Mouse (Mus musculus): ENCODE measurements around the gene Prdm12. TPM values are rescaled to one million over a fixed set of nuclear protein-coding genes. Genes with fewer than 3 reads are reported as not detected.

The Prdm12 gene
- polyA plus RNA-seq, 1 experiment from 2014 or later: not detected

DNA sequence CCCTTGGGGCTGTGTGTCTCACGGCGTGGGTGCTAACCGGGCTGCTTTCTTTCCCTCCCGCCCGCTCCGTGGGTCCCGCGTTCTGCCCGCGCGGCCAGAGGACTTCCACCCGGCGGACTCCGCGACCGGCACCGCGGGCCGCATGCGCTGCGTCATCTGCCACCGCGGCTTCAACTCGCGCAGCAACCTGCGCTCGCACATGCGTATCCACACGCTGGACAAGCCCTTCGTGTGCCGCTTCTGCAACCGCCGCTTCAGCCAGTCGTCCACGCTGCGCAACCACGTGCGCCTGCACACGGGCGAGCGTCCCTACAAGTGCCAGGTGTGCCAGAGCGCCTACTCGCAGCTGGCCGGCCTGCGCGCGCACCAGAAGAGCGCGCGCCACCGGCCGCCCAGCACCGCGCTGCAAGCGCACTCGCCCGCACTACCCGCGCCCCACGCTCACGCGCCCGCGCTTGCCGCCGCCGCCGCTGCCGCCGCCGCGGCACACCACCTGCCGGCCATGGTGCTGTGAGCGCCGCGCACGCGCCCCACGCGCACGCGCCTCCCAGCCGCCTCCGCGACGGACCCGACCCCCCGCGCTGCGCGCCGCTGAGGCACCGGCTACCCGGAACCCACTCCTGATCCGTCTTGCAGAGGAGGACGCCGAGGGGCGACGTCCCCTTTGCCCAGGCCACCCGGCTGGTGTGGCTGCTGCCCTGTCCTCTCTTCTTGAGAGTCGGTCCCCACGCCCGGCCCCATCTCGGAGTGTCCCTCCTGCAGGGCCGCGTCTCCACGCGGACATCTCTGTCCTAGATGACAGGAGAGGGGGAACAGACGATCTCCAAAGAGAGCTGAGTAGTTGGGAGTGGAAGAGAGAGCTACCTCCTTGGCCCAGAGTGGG lies 14.4 kb downstream of the Prdm12 start:
- Histone ChIP-seq H3K36me3 (ENCODE audit: insufficient read depth) (no peaks in the 10 kb centered on the region), H3K4me3 (ENCODE audit: low read depth, low read length) (peak overlapping the region; percentile 51), H3K27me3 (ENCODE audit: insufficient read depth, low read length) (peaks cover 75% of the 10 kb centered on the region), H3K4me2 (peak overlapping the region; percentile 93), H3K27ac (ENCODE audit: low read depth) (no peak overlapping the region), H3K9ac (no peak overlapping the region), H3K4me1 (ENCODE audit: insufficient read depth) (no peaks in the 10 kb centered on the region), H3K9me3 (ENCODE audit: low read depth, low read length) (no peaks in the 10 kb centered on the region)
- no peak for TF ChIP-seq CTCF (IDR thresholded peaks at IDR 0.05; ENCODE audit: low read depth)
- DNase-seq (no peak), ATAC-seq (ENCODE audit: insufficient read depth) (no peak; the same call in 1 of the 2 replicates)
- WGBS: under 1% methylated on average over 104 of the region's 109 CpGs

DNA sequence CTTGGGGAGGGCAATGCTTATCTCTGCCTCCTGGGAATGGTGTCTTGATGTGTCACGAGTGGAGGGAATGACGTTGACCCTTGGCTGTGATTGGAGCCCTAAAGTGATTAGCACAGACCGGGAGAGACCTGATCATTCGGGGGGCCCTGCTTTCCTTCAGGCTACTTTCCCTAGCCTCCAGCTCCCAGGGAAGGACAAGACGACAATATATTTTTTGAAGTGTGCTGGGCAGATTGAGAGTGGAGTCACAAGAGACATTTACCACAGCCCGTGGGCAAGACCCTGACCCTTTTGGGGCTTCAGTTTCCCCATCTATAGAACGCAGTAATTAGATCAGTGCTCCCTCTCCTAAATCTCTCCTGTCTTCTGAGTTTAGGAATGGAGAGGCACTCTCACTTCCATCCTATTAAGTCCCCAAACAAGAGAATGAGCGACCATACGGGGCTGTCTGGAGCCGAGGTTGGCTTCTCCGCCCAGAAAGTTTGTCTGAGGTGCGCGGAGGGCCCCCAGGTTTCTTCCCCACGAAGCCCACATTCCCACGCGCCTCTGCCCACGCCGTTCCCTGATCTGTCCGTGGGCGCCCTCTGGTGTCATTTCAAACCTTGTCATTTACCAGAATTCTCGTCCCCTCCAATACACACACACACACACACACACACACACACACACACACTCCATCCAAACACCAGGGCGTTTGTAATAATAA lies 15.2 kb downstream of the Prdm12 start:
- DNase-seq: peak; percentile 56
- 6% methylated on average over 22 of the region's 22 CpGs for whole genome bisulfite sequencing
- peak; percentile 58 for TF ChIP-seq CTCF (IDR thresholded peaks at IDR 0.05; ENCODE audit: low read depth)

DNA sequence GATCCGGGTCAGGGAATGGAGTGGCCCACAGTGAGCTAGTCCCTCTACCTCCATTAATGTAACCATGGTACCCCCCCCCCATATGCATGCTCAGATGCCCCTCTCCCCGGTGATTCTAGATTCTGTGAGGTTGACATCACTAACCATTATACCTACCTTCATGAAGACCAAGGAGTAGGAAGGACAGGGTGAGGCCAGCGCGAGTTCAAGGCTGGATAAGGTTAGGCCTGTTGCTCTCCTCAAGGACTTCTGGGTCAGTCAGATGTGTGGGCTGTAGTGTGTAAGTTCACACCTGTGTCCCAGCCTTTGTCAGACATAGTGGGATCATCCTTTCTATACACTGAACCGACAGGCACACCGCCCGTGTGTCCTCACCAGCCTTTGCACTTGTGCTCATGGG lies 16.5 kb downstream of the Prdm12 start:
- no peaks in the 10 kb centered on the region for H3K9me3 ChIP-seq (ENCODE audit: low read depth, low read length)
- no peaks in the 10 kb centered on the region for H3K4me1 ChIP-seq (ENCODE audit: insufficient read depth)
- H3K27me3 ChIP-seq (ENCODE audit: insufficient read depth, low read length): peaks cover 53% of the 10 kb centered on the region
- WGBS: 84% methylated on average over 7 of the region's 7 CpGs
- H3K4me2 ChIP-seq: no peak overlapping the region
- TF ChIP-seq CTCF (IDR thresholded peaks at IDR 0.05; ENCODE audit: low read depth): no peak
- H3K27ac ChIP-seq (ENCODE audit: low read depth): no peak overlapping the region
- DNase-seq (no peak), ATAC-seq (ENCODE audit: insufficient read depth) (no peak)
- H3K36me3 ChIP-seq (ENCODE audit: insufficient read depth): no peaks in the 10 kb centered on the region
- no peak overlapping the region for H3K4me3 ChIP-seq (ENCODE audit: low read depth, low read length)
- no peak overlapping the region for H3K9ac ChIP-seq

More for the DNA sequence above, 15.2 kb downstream of the Prdm12 start:
- H3K9me3 ChIP-seq (ENCODE audit: low read depth, low read length): no peaks in the 10 kb centered on the region
- H3K9ac ChIP-seq: no peak overlapping the region
- no peak for ATAC-seq (ENCODE audit: insufficient read depth)
- no peaks in the 10 kb centered on the region for H3K36me3 ChIP-seq (ENCODE audit: insufficient read depth)
- peak overlapping the region; percentile 93 for H3K4me2 ChIP-seq
- H3K27ac ChIP-seq (ENCODE audit: low read depth): no peak overlapping the region
- H3K4me1 ChIP-seq (ENCODE audit: insufficient read depth): no peaks in the 10 kb centered on the region
- peaks cover 67% of the 10 kb centered on the region for H3K27me3 ChIP-seq (ENCODE audit: insufficient read depth, low read length)
- peak overlapping the region; percentile 51 for H3K4me3 ChIP-seq (ENCODE audit: low read depth, low read length)

GRCm38 (mm10) chr2:31662939-31663803 lies 23.3 kb downstream of the Prdm12 start:
- no peak overlapping the region for H3K4me2 ChIP-seq
- H3K27ac ChIP-seq (ENCODE audit: low read depth): no peak overlapping the region
- H3K36me3 ChIP-seq (ENCODE audit: insufficient read depth): no peaks in the 10 kb centered on the region
- TF ChIP-seq CTCF (IDR thresholded peaks at IDR 0.05; ENCODE audit: low read depth): no peak
- ATAC-seq (ENCODE audit: insufficient read depth) (no peak), DNase-seq (no peak)
- WGBS: 48% methylated on average over 8 of the region's 8 CpGs
- H3K27me3 ChIP-seq (ENCODE audit: insufficient read depth, low read length): no peaks in the 10 kb centered on the region
- H3K4me3 ChIP-seq (ENCODE audit: low read depth, low read length): no peak overlapping the region
- H3K9me3 ChIP-seq (ENCODE audit: low read depth, low read length): no peaks in the 10 kb centered on the region
- no peak overlapping the region for H3K9ac ChIP-seq
- 0 out of 2 replicates have a peak, but pooled peaks cover 4% of the 10 kb centered on the region for H3K4me1 ChIP-seq (ENCODE audit: insufficient read depth)

- ATAC-seq (ENCODE audit: insufficient read depth) (no peak), DNase-seq (no peak)
- no peaks in the 10 kb centered on the region for H3K27me3 ChIP-seq (ENCODE audit: insufficient read depth, low read length)
- 0 out of 2 replicates have a peak, but pooled peaks cover 4% of the 10 kb centered on the region for H3K4me1 ChIP-seq (ENCODE audit: insufficient read depth)
- no peak overlapping the region for H3K9ac ChIP-seq
- no peak overlapping the region for H3K4me2 ChIP-seq
- no peak overlapping the region for H3K27ac ChIP-seq (ENCODE audit: low read depth)
- no peak for TF ChIP-seq CTCF (IDR thresholded peaks at IDR 0.05; ENCODE audit: low read depth)
- WGBS: 67% methylated on average over 1 of the region's 1 CpGs
- no peaks in the 10 kb centered on the region for H3K36me3 ChIP-seq (ENCODE audit: insufficient read depth)
- no peak overlapping the region for H3K4me3 ChIP-seq (ENCODE audit: low read depth, low read length)
- no peaks in the 10 kb centered on the region for H3K9me3 ChIP-seq (ENCODE audit: low read depth, low read length)
Measured at GRCm38 (mm10) chr2:31663804-31664180, 24.0 kb downstream of the Prdm12 start.

- H3K27ac ChIP-seq (ENCODE audit: low read depth): no peak overlapping the region
- 27% methylated on average over 4 of the region's 4 CpGs for WGBS
- H3K27me3 ChIP-seq (ENCODE audit: insufficient read depth, low read length): no peaks in the 10 kb centered on the region
- H3K9me3 ChIP-seq (ENCODE audit: low read depth, low read length): no peaks in the 10 kb centered on the region
- peak; percentile 65 for DNase-seq
- no peak overlapping the region for H3K4me3 ChIP-seq (ENCODE audit: low read depth, low read length)
- no peak for ATAC-seq (ENCODE audit: insufficient read depth)
- no peak overlapping the region for H3K4me2 ChIP-seq
- 0 out of 2 replicates have a peak, but pooled peaks cover 6% of the 10 kb centered on the region for H3K4me1 ChIP-seq (ENCODE audit: insufficient read depth)
- peak; percentile 70 for TF ChIP-seq CTCF (IDR thresholded peaks at IDR 0.05; ENCODE audit: low read depth)
- peaks cover under 1% of the 10 kb centered on the region; the same call in 1 of the 2 replicates for H3K36me3 ChIP-seq (ENCODE audit: insufficient read depth)
- H3K9ac ChIP-seq: no peak overlapping the region
Measured at GRCm38 (mm10) chr2:31667332-31667731, 27.5 kb downstream of the Prdm12 start.

Data from lung, embryonic 14.5 days (tissue).